In the genomic region with DNA sequence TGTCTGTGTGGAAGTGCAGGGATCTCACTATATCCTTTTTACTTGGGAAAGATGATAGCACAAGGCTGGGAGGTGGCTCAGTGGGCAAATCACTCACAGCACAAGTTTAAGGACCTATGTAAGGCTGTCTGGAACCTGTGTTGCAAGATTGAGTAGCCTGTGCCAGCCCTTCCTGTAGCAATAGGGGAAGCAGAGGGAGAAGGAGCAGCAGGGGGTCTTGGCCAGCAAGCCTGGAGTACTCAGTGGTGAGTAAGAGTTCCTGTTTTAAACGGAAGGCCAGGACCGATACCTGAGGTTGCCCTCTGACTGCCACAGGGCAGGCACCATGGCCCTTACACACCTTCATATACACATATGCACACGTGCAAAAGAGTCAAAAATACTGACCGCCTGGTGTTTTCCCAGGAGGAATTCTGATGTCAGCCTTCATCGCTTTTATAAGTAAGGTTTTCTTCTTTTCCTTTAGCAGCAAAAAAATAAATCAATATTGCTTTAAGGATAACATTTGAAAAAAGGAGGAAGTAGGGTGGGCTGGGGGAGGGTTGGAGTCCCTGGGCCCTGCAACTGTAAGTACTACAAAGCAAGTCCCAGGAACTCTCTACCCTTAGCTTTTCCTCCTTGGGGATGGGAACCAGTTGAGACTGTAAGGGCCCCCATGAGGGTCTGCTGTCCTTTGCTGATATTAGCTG, we compare ENCODE assay signal across 21 mouse cellular contexts.
A peak's percentile ranks its signal among the peaks of the same experiment; 100 is the strongest.
DNase-seq lines count a peak whose midpoint lies in the region; ATAC-seq and TF ChIP-seq lines count a peak whose summit lies in the region.
"Had no signal": no experiment of that assay in that cellular context is flagged by ENCODE, and none has a peak within 500 bp of the region (broad histone marks: within the 10 kb centered on the region; RNA-seq: fewer than 3 reads in every experiment).

No protein-coding gene starts in this region.

- TF ChIP-seq CTCF in gastrocnemius, adult 2 months (IDR thresholded peaks at IDR 0.05), result no peak
- no peak for TF ChIP-seq CTCF in stomach, postnatal 0 days (IDR thresholded peaks at IDR 0.05; ENCODE audit: low read depth)

- H3K4me1 ChIP-seq in stomach, postnatal 0 days (replicated peaks; ENCODE audit: control insufficient read depth, insufficient read depth), result no peaks in the 10 kb centered on the region
- H3K4me1 ChIP-seq: forebrain, embryonic 12.5 days; hindbrain, embryonic 12.5 days; liver, embryonic 15.5 days had no signal

- 76% methylated on average over 5 of the region's 5 CpGs for WGBS in stomach, postnatal 0 days

- no peak overlapping the region for H3K4me3 ChIP-seq in gastrocnemius, adult 2 months
- H3K4me3 ChIP-seq in stomach, postnatal 0 days (ENCODE audit: low read depth, low read length), result no peak overlapping the region
- H3K4me3 ChIP-seq: erythroblast, embryonic 14.5 days; forebrain, embryonic 12.5 days; heart, embryonic 15.5 days; hindbrain, embryonic 12.5 days; liver, embryonic 15.5 days had no signal

- no peak for DNase-seq in gastrocnemius, adult 2 months
- DNase-seq in gastrocnemius, adult 8-10 months (ENCODE audit: low spot score in 2 of 2), result no peak
- DNase-seq in lung, postnatal 4 days, result peak; percentile 13 to 18
- no peak for DNase-seq in lung, postnatal 14 days
- DNase-seq in stomach, postnatal 0 days (ENCODE audit: low spot score), result peak; percentile 6
- no peak for DNase-seq in right cerebral cortex, postnatal 4 days
- DNase-seq: adrenal gland, postnatal 36 days; B cell, adult 2 months; embryo, embryonic 11 days; kidney, postnatal 14 days; layer of hippocampus, adult 9-11 months had no signal

- H3K36me3 ChIP-seq in stomach, postnatal 0 days (ENCODE audit: control insufficient read depth, insufficient read depth, low read length), result no peaks in the 10 kb centered on the region
- H3K36me3 ChIP-seq: forebrain, embryonic 12.5 days; heart, embryonic 15.5 days; hindbrain, embryonic 12.5 days; liver, embryonic 15.5 days had no signal

- TF ChIP-seq EP300 in stomach, postnatal 0 days (optimal IDR thresholded peaks at IDR 0.05), result no peak

- no peak overlapping the region for H3K4me2 ChIP-seq in stomach, postnatal 0 days (replicated peaks; ENCODE audit: low read depth)
- H3K4me2 ChIP-seq: forebrain, embryonic 12.5 days; heart, embryonic 15.5 days; hindbrain, embryonic 12.5 days; liver, embryonic 15.5 days; midbrain, embryonic 11.5 days had no signal

- ATAC-seq in granulocyte monocyte progenitor cell, adult 5-6 weeks (replicated peaks; ENCODE audit: poor library complexity, severe bottlenecking), result peak; percentile 98
- ATAC-seq in stomach, postnatal 0 days (ENCODE audit: low FRiP score, low TSS enrichment), result no peak
- ATAC-seq: activated CD4-positive, CD25-positive, alpha-beta regulatory T cell, adult 4 months; intestine, postnatal 0 days; midbrain, embryonic 16.5 days had no signal

- intact Hi-C loops in gastrocnemius, adult 2 months (cut with DNase I), result no loop called here

- H3K9ac ChIP-seq in stomach, postnatal 0 days (ENCODE audit: low read length), result no peak overlapping the region
- H3K9ac ChIP-seq: forebrain, embryonic 12.5 days; heart, embryonic 15.5 days; hindbrain, embryonic 12.5 days; liver, embryonic 15.5 days had no signal

- no peaks in the 10 kb centered on the region for H3K27me3 ChIP-seq in stomach, postnatal 0 days (ENCODE audit: control insufficient read depth, insufficient read depth, low read length)
- H3K27me3 ChIP-seq: forebrain, embryonic 12.5 days; heart, embryonic 15.5 days; hindbrain, embryonic 12.5 days; liver, embryonic 15.5 days had no signal

- peak overlapping the region; percentile 28; the same call in 1 of the 2 replicates for H3K27ac ChIP-seq in gastrocnemius, adult 2 months
- H3K27ac ChIP-seq in stomach, postnatal 0 days (replicated peaks), result no peak overlapping the region
- H3K27ac ChIP-seq: forebrain, embryonic 12.5 days; heart, embryonic 15.5 days; hindbrain, embryonic 12.5 days; liver, embryonic 15.5 days had no signal

- H3K9me3 ChIP-seq in stomach, postnatal 0 days (ENCODE audit: control insufficient read depth, low read length), result no peaks in the 10 kb centered on the region
- H3K9me3 ChIP-seq: forebrain, embryonic 12.5 days; heart, embryonic 15.5 days; hindbrain, embryonic 12.5 days; liver, embryonic 15.5 days had no signal

Comparison
In these comparisons a context has a peak if more than half of its experiments do, and no peak if none do; other contexts are left out.
1. DNase-seq: peak in lung, postnatal 4 days (2 of 2) and stomach, postnatal 0 days (single experiment); none in gastrocnemius, adult 2 months (single experiment), gastrocnemius, adult 8-10 months (0 of 2), lung, postnatal 14 days (single experiment) and right cerebral cortex, postnatal 4 days (single experiment).